Mouse (Mus musculus): ENCODE measurements around the gene Nxn.

The Nxn gene

DNA sequence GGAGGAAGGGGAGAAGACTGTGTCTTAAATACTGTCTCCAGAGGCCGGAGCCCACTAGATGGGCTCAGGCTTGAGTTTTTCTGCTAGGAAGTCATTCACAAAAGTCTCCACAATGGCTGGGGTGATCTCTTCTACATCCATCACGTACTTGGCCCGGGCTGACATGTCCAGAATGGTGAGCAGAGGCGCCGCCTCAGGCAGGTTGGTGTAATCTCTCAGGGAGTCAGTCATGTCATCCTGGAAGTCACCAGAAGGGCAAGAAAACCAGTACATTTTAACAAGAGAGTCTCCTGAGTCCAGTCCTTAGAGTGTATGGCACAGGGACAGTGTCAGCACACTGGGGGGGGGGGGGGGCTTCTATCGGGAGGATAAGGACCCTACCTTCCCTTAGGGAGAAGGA, 140.4 kb downstream of the Nxn start:
- CTCF ChIA-PET, result interaction anchor here in 1 of 4 experiments (1.0 to 2.2 kb wide), 2 partner anchors 128 to 152 kb away, joined by 3 to 8 read pairs; no protein-coding TSS in a partner anchor
- POLR2A ChIA-PET, result no interaction called here

DNA sequence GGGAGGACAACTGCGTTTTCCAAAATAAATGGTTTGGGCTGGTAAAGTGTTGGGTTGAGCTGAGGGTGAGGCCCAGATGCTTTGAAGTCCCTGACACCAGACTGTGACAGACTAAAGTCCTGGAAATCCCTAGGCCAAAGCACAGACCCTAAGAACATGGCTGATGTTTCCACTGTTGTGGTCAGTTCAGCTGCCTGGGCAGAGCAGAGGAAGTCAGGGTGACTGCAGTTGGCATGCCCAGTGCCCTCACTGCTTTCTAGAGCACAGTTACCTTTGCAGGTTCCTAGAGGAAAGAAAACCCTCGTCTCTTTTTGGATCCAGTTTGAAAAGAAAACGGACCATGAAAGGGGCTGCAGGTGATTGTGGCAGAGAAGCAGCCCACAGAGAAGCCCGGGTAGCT, 141.6 kb downstream of the Nxn start:
- CTCF ChIA-PET, result interaction anchor here in 3 of 4 experiments (1.0 to 2.7 kb wide), 7 partner anchors 130 to 153 kb away, joined by 3 to 8 read pairs (median 4); partner anchors contain the start of gene Timm22 (in 3 of the 3)
- POLR2A ChIA-PET, result interaction anchor here in 2 of 4 experiments (0.5 to 1.7 kb wide), 5 partner anchors 9 to 381 kb away, joined by 3 to 6 read pairs (median 4); partner anchors contain the start of gene Timm22 (in 1 of the 2)

DNA sequence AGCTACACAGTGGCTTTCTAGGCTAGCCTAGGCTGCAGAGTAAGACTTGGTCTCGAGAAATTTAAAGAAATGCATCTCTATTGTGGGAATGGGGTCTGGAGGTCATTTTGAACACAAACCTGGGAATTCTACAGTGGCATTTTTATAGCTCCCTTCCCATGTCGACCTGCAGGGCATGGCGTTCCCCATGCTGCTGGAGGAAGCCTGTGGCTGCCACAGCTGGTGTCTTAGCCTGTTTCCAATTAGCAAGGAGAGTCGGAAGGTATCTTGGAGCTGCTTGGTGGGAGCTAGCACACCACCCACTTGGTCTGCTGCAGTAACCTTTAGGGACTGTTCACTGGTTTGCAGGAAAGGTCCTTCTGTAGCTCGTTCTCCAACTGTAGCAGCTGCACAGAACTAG, 142.8 kb downstream of the Nxn start:
- POLR2A ChIA-PET, result interaction anchor here in 1 of 4 experiments (0.5 to 1.5 kb wide), 7 partner anchors 10 to 150 kb away, joined by 3 to 5 read pairs (median 3); partner anchors contain the start of gene Timm22

DNA sequence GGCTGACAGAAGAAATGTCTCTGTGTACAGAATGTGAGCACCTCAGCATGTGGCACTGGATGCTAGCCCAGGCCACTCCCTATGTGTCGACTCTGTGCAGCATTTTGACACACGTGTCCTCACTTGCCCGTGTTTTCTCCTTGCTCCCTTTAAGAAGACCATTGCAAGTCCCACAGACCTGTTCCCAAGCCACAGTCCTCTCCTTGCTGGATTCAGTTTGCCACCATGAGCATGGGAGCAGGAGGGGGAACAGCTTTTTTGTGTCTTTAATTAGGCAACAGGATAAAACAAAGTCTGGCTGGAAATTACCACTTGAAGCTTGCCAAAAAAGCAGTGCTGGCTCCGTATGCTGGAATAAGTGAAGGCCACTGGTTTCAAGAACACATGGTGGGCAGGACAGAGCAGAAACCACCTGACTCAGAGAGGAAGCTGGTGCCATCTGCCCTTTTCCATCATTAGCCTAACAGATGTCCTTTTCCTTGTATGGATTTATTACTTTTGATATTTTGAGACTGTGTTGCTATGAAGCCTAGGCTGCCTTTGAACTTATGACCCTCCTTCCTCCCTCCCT, 143.4 kb downstream of the Nxn start:
- CTCF ChIA-PET, result interaction anchor here (0.5 to 2.7 kb wide), 10 partner anchors 17 to 155 kb away, joined by 3 to 11 read pairs (median 4); partner anchors contain the start of genes Dbil5 (in 1 of the 4), Gemin4 (in 1 of the 4) and Timm22 (in 1 of the 4)
- POLR2A ChIA-PET, result interaction anchor here in 1 of 4 experiments (0.5 to 1.5 kb wide), 5 partner anchors 11 to 151 kb away, joined by 3 to 5 read pairs (median 4); partner anchors contain the start of gene Timm22

More for the DNA sequence above, 142.8 kb downstream of the Nxn start:
- CTCF ChIA-PET, result interaction anchor here (0.5 to 2.7 kb wide), 13 partner anchors 14 to 154 kb away, joined by 3 to 11 read pairs (median 3); partner anchors contain the start of genes Timm22 (in 2 of the 4), Dbil5 (in 1 of the 4) and Gemin4 (in 1 of the 4)

DNA sequence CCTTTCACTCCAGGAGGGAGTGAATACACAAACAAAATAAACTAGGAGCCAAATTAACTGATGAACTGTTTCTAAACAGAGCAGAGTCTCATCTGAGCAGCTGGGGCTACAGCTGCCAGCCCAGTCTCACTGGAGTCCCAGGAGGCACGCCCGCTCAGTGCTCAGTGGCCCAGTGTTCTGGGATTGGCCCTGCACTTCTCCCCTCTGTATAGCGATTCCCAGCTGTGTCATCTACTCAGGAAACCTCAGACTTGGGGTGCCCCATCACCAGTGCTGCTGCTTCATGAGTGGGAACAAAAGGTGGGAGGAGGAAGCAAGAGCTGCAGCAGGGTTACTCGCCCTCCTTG, 145.0 kb downstream of the Nxn start:
- POLR2A ChIA-PET, result interaction anchor here (0.5 to 3.2 kb wide), 27 partner anchors 9 to 154 kb away, joined by 3 to 19 read pairs (median 5); partner anchors contain the start of genes Timm22 (in 4 of the 4), Nxn (in 3 of the 4), Glod4 (in 2 of the 4) and Mrm3 (in 2 of the 4)
- CTCF ChIA-PET, result interaction anchor here (0.6 to 3.4 kb wide), 53 partner anchors 9 to 202 kb away, joined by 3 to 51 read pairs (median 5); partner anchors contain the start of genes Timm22 (in 4 of the 4), Nxn (in 3 of the 4), Glod4 (in 2 of the 4) and Mrm3 (in 2 of the 4)

DNA sequence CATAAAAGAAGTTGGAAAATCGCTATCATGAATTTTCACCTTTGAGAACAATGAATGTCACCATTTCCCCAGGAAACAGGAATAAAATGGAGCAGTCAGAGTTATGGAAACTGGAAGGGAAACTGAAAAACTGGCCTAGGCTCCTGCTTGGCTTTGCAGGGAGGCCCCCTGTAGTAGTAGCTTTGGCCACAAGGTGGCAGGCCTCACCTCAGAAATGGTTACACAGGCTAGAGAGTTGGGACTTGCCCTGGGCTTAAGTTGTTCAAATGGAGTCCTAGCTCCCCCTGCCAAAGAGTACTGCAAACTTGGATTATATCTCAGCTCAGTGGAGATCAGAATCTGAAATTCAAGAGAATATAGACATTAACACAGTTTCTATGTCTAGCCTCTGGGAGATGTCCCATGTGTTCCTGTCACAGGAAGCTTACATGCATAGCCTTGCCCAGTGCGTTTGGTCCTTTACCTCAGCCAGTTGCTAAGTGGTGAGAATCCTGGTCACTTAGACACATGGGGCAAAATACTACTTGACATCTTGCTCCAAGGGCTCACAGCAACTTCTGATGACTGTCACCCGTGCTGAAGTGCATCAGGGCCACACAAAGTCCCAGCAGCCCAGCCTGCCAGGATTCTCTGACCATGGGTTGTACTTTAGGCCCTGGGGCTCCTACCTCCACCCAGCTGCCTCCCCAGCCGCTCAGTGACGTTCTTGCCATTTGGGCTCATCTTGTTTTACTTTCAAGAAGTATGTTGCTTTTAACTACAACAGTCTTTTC, 145.6 kb downstream of the Nxn start:
- POLR2A ChIA-PET, result interaction anchor here (0.5 to 3.2 kb wide), 31 partner anchors 8 to 1728 kb away, joined by 3 to 19 read pairs (median 4); partner anchors contain the start of genes Timm22 (in 4 of the 4), Nxn (in 3 of the 4), Glod4 (in 2 of the 4) and Mrm3 (in 2 of the 4)
- CTCF ChIA-PET, result interaction anchor here (0.5 to 3.4 kb wide), 63 partner anchors 9 to 514 kb away, joined by 3 to 51 read pairs (median 5); partner anchors contain the start of genes Timm22 (in 4 of the 4), Nxn (in 3 of the 4), Glod4 (in 2 of the 4) and Mrm3 (in 2 of the 4)

DNA sequence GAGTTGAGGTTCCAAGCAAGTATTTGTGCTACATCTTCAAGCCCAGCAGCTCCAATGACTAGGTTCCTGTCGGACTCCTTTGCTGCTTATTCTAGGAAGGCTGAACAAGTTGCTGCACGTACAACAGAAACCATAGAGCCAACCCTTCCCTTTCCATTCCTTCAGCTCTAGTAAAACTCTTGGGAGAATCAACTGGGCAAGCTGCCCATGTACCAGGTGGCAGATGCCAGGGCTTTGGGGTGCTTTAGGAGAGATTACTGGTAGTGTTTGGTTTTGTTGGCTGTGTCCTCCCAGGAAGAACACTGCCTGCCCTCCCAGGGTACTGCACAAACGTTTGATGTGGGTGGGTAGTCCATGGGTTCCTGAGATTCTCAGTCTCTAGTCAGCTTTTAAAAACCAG, 146.9 kb downstream of the Nxn start:
- ChIA-PET CTCF (interaction anchor here in 3 of 4 experiments (0.5 to 3.4 kb wide), 6 partner anchors 11 to 193 kb away, joined by 3 to 51 read pairs (median 11); no protein-coding TSS in a partner anchor), POLR2A (interaction anchor here in 3 of 4 experiments (0.8 to 3.2 kb wide), 8 partner anchors 8 to 156 kb away, joined by 3 to 19 read pairs (median 8); partner anchors contain the start of genes Timm22 (in 2 of the 3), Glod4 (in 1 of the 3) and Mrm3 (in 1 of the 3))

DNA sequence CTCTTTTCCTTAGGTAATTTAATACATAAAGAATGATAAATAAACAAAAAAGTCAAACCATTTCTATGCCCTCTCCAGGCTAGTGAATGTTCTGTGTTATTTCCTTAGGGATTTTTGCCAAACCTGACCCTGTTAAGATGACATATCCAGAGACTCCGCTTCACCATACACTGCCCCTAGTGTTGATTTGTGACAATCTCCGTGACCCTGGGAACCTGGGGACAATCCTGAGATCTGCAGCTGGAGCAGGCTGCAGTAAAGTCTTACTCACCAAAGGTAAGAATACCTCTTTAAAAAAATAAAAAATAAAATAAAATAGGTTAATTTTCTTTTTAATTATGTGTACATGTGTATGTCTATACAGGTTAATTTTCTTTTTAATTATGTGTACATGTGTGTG, 151.7 kb downstream of the Nxn start:
- POLR2A ChIA-PET, result no interaction called here
- CTCF ChIA-PET, result interaction anchor here in 3 of 4 experiments (0.5 to 2.2 kb wide), 10 partner anchors 17 to 207 kb away, joined by 3 to 9 read pairs (median 4); partner anchors contain the start of genes Nxn (in 2 of the 3) and Timm22 (in 1 of the 3)

DNA sequence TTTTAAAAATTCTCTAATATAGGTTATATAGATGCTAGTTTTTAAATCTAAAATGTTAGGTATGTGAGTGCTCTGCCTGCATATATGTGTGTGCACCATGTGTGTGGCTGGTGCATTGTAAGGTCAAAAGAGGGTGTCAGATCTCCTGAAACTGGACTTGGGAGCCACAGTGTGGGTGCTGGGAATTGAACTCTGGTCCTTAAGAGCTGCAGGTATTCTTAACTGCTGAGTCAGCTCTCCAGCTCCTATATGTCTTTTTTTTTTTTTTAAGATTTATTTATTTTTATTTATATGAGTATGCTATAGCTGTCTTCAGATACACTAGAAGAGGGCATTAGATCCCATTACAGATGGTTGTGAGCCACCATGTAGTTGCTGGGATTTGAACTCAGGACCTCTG, 152.5 kb downstream of the Nxn start:
- ChIA-PET CTCF (interaction anchor here in 2 of 4 experiments (0.7 to 2.2 kb wide), 6 partner anchors 29 to 164 kb away, joined by 3 to 6 read pairs (median 3); partner anchors contain the start of genes Nxn (in 2 of the 2), Dbil5 (in 1 of the 2), Gemin4 (in 1 of the 2) and Timm22 (in 1 of the 2)), POLR2A (interaction anchor here in 1 of 4 experiments (0.9 to 1.4 kb wide), 2 partner anchors 38 to 161 kb away, joined by 3 to 5 read pairs; partner anchors contain the start of gene Timm22)

DNA sequence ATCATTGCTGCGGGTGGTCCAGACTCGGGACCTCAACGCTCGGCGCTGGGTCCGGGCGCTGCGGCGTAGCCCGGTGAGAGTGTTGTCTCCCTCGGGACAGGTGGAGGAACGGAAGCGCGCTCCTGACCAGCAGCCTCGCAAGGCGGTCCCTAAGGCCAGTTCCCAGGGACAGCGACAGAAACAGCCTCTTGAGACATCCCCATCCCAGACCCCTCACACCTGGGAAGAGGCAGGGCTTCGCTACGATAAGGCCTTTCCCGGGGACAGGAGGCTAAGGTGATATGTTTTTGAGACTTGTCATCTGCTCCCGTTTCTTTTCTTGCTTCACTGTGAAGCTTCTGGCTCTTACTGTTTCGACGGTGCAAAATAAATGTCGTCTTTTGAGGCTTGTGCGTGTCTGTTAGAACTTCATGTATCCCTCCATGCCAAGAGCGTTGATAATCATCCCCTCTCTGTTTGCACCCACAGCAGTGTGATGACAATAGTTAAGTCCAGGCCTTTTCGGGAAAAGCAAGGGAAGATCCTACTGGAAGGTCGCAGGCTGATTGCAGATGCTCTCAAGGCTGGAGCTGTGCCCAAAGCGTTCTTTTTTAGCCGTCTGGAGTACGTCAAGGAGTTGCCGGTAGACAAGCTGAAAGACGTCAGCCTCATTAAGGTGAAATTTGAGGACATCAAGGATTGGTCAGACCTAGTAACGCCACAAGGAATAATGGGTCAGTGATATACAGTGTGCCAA, 155.0 kb downstream of the Nxn start:
- ChIA-PET CTCF (interaction anchor here (0.6 to 1.4 kb wide), 6 partner anchors 9 to 167 kb away, joined by 3 to 5 read pairs (median 4); partner anchors contain the start of gene Timm22 (in 1 of the 4)), POLR2A (interaction anchor here (0.6 to 2.4 kb wide), 25 partner anchors 9 to 497 kb away, joined by 3 to 11 read pairs (median 4); partner anchors contain the start of genes Dbil5 (in 2 of the 4), Gemin4 (in 2 of the 4), Nxn (in 1 of the 4) and Timm22 (in 1 of the 4))

DNA sequence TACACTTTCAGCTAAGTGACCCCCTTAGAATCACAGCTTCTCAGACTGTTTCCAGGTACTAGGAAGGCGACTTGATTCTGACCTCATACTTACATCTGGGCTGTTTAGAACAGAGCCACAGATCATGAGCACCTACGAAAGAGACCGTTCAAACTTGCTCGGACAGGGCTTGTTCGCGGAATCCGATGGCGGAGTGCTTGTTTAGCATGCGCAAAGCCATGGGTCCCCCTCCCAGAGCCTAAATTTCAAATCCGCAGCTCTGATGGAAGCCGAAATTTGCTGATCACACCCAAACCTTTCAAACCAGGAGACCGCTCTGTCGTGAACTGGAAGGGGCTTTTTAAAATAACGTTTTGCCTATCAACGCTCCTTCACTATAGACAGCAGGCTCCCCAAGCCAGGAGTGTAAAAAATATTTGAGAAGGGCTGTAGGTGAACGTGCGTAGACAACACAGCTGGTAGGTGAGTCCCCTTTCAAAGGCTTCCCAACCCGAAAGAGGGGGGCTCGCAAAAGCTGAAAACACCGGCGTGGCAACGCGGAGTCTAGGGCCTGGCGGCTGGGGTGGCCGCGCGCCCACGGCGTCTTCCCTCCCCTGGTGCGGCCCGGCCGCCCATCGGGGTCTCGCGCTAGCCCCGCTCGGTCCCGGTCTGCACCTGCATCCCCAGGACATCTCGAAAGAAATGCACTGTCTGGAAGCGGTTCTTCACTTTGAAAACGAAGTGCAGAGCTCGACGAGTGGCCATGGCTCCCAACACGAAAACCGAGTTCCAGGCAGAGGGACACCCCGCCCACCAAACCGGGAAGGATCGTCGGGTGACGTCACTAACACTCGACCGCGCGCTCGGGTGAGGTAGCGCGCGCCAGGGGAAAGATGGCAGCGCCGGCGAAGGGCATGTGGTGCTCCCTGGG, 155.8 kb downstream of the Nxn start, which contains the start of the genes Mrm3 and Glod4:
Gene Mrm3, plus strand, starts transcription at position 815 of the 910 bp plus-strand sequence.
Gene Glod4, minus strand, starts transcription at position 825 of the 910 bp plus-strand sequence.
- ChIA-PET POLR2A (interaction anchor here in 3 of 4 experiments (0.7 to 2.4 kb wide), 30 partner anchors 10 to 496 kb away, joined by 3 to 11 read pairs (median 4); partner anchors contain the start of genes Dbil5 (in 2 of the 3), Gemin4 (in 2 of the 3), Nxn (in 1 of the 3) and Timm22 (in 1 of the 3)), CTCF (interaction anchor here (0.5 to 1.6 kb wide), 9 partner anchors 10 to 271 kb away, joined by 3 to 5 read pairs (median 4); partner anchors contain the start of gene Timm22 (in 2 of the 4))

DNA sequence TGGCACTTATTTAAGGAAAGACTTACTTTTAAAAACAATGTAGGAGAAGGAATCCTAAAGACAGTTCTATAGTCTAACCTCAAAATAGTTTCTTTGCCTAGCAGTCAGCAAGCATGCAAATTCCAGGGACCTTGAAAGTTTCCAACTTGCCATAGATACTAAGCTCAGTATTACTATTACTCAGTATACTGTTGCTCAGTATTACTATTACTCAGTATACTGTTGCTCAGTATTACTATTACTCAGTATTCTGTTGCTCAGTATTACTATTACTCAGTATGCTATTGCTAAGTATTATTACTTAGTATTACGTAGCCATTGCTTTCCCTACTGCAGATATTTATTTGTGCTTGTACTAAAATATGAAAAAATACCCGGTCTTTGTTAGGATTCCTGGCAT, 159.2 kb downstream of the Nxn start:
- CTCF ChIA-PET, result interaction anchor here in 1 of 4 experiments (1.5 kb wide), 1 partner anchor 147 kb away, joined by 3 read pairs; no protein-coding TSS in a partner anchor
- POLR2A ChIA-PET, result interaction anchor here in 3 of 4 experiments (0.8 to 2.5 kb wide), 5 partner anchors 8 to 167 kb away, joined by 3 to 5 read pairs (median 4); partner anchors contain the start of genes Dbil5 (in 1 of the 3), Gemin4 (in 1 of the 3) and Timm22 (in 1 of the 3)

DNA sequence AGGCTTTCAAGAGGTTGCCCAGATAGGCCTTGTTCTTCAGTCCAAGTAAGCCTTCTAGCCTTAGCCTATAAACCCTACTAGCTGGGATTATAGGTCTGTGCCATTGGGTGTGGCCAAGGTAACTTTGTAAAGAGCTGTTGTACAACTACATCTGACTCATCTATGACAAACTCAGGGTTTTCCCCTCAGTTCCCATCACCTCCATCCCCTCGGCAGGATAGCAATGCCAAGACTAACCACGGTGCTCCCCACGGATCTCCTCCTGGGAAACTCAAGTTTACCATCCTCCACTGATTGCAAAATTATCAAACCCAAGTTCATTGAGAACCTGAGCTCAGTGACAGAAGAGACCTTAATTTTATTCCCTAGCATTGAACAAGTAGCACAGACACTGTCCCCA, 162.8 kb downstream of the Nxn start:
- CTCF ChIA-PET, result interaction anchor here in 1 of 4 experiments (1.5 kb wide), 1 partner anchor 19 kb away, joined by 3 read pairs; the partner anchor contains the start of genes Dbil5 and Gemin4

DNA sequence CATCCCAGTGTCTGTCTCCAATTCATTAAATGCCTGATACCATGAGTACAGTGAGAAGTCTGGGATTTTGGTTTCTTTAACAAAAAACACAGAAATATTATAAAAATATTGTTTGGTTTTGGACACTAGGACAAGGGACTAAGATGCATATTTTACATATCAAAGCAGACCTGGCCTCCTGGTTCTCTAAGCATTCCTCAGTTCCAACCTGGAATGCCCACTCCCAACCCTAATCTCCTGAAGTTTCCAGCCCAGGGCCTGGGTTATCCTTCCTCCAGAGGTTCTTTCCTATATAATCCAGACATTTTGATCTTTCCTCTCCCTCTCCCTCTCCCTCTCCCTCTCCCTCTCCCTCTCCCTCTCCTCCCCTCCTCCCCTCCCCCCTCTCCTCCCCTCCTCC, 173.9 kb downstream of the Nxn start:
- POLR2A ChIA-PET, result interaction anchor here in 2 of 4 experiments (0.7 to 1.2 kb wide), 5 partner anchors 7 to 199 kb away, joined by 3 to 4 read pairs (median 3); partner anchors contain the start of genes Dbil5 (in 2 of the 2) and Gemin4 (in 2 of the 2)
- CTCF ChIA-PET, result interaction anchor here in 3 of 4 experiments (0.7 to 0.8 kb wide), 3 partner anchors 181 to 470 kb away, joined by 4 to 11 read pairs (median 5); no protein-coding TSS in a partner anchor

More for the DNA sequence above, 162.8 kb downstream of the Nxn start:
- POLR2A ChIA-PET, result interaction anchor here in 1 of 4 experiments (2.0 kb wide), 1 partner anchor 19 kb away, joined by 6 read pairs; the partner anchor contains the start of genes Dbil5 and Gemin4

DNA sequence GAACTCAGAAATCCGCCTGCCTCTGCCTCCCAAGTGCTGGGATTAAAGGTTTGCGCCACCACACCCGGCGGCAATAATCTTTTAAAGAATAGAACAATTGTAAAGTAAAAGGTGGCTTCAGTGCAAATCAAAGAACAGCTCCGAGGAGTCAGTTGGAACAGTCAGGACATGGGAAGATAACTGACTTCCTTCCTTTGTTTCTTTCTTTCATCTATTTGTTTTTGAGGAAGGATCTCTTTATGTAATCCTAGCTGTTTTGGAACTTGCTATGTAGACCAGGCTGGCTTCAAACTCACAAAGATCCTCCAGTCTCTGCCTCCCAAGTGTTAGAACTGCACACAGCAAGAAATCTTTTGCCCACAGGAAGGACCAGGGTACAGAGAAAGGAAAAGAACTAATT, 174.3 kb downstream of the Nxn start:
- CTCF ChIA-PET, result interaction anchor here in 2 of 4 experiments (0.7 to 1.2 kb wide), 3 partner anchors 182 to 470 kb away, joined by 3 to 11 read pairs (median 4); no protein-coding TSS in a partner anchor
- POLR2A ChIA-PET, result interaction anchor here in 1 of 4 experiments (0.6 to 0.7 kb wide), 3 partner anchors 37 to 846 kb away, joined by 3 read pairs; no protein-coding TSS in a partner anchor

Measured in embryonic stem cell, embryonic (primary cell).